Mouse (Mus musculus): Measurements from ENCODE around the gene Plce1. TPM values are rescaled to one million over a fixed set of nuclear protein-coding genes. Genes with fewer than 3 reads are reported as not detected.

The Plce1 gene
- polyA plus RNA-seq, 1 experiment from 2014 or later = 2.0 TPM

- no peak overlapping the region for H3K9ac ChIP-seq (replicated peaks; ENCODE audit: low read depth)
- no peak for TF ChIP-seq CTCF (IDR thresholded peaks at IDR 0.05)
- TF ChIP-seq EP300 (IDR thresholded peaks at IDR 0.05) = no peak
- H3K36me3 ChIP-seq (ENCODE audit: insufficient read depth, low read length) = no peaks in the 10 kb centered on the region
- no peak overlapping the region for H3K4me3 ChIP-seq (ENCODE audit: low read depth, low read length)
- no peak for ATAC-seq
- H3K4me1 ChIP-seq (ENCODE audit: insufficient read depth, low read depth, low read length) = 0 out of 2 replicates have a peak, but pooled peaks cover 2% of the 10 kb centered on the region
- H3K27me3 ChIP-seq (replicated peaks; ENCODE audit: insufficient read depth, low read length) = peaks cover 5% of the 10 kb centered on the region; the same call in 1 of the 2 replicates
- DNase-seq (ENCODE audit: low spot score) = no peak
- no peak overlapping the region for H3K27ac ChIP-seq (ENCODE audit: low read length)
- H3K4me2 ChIP-seq (replicated peaks; ENCODE audit: low read depth, low read length) = no peak overlapping the region
- no peaks in the 10 kb centered on the region for H3K9me3 ChIP-seq (ENCODE audit: low read length)
- WGBS = 39% methylated on average over 5 of the region's 5 CpGs
Measured at GRCm38 (mm10) chr19:38478286-38478685, 2.6 kb upstream of the Plce1 start.

- no peaks in the 10 kb centered on the region for H3K9me3 ChIP-seq (ENCODE audit: low read length)
- no peak overlapping the region for H3K4me2 ChIP-seq (replicated peaks; ENCODE audit: low read depth, low read length)
- ATAC-seq (peak; percentile 68), DNase-seq (ENCODE audit: low spot score) (peak; percentile 61)
- H3K27me3 ChIP-seq (replicated peaks; ENCODE audit: insufficient read depth, low read length) = peaks cover 5% of the 10 kb centered on the region; the same call in 1 of the 2 replicates
- no peaks in the 10 kb centered on the region for H3K36me3 ChIP-seq (ENCODE audit: insufficient read depth, low read length)
- H3K9ac ChIP-seq (replicated peaks; ENCODE audit: low read depth) = no peak overlapping the region
- TF ChIP-seq CTCF (IDR thresholded peaks at IDR 0.05) (peak; percentile 57), EP300 (IDR thresholded peaks at IDR 0.05) (no peak)
- H3K4me1 ChIP-seq (ENCODE audit: insufficient read depth, low read depth, low read length) = 0 out of 2 replicates have a peak, but pooled peaks cover 2% of the 10 kb centered on the region
- H3K27ac ChIP-seq (ENCODE audit: low read length) = no peak overlapping the region
- 28% methylated on average over 7 of the region's 7 CpGs for WGBS
- no peak overlapping the region for H3K4me3 ChIP-seq (ENCODE audit: low read depth, low read length)
Measured at GRCm38 (mm10) chr19:38478948-38479347, 2.0 kb upstream of the Plce1 start.

- 62% methylated on average over 5 of the region's 5 CpGs for WGBS
- no peaks in the 10 kb centered on the region for H3K36me3 ChIP-seq (ENCODE audit: insufficient read depth, low read length)
- no peak overlapping the region for H3K4me2 ChIP-seq (replicated peaks; ENCODE audit: low read depth, low read length)
- no peak overlapping the region for H3K27ac ChIP-seq (ENCODE audit: low read length)
- no peak overlapping the region for H3K9ac ChIP-seq (replicated peaks; ENCODE audit: low read depth)
- no peak for DNase-seq (ENCODE audit: low spot score)
- no peak overlapping the region for H3K4me3 ChIP-seq (ENCODE audit: low read depth, low read length)
- H3K27me3 ChIP-seq (replicated peaks; ENCODE audit: insufficient read depth, low read length) = peaks cover 5% of the 10 kb centered on the region; the same call in 1 of the 2 replicates
- no peaks in the 10 kb centered on the region for H3K9me3 ChIP-seq (ENCODE audit: low read length)
- no peak for ATAC-seq
- H3K4me1 ChIP-seq (ENCODE audit: insufficient read depth, low read depth, low read length) = 0 out of 2 replicates have a peak, but pooled peaks cover 2% of the 10 kb centered on the region
- TF ChIP-seq EP300 (IDR thresholded peaks at IDR 0.05) = no peak
- no peak for TF ChIP-seq CTCF (IDR thresholded peaks at IDR 0.05)
Measured at GRCm38 (mm10) chr19:38479473-38479872, 1.4 kb upstream of the Plce1 start.

- DNase-seq (ENCODE audit: low spot score) (no peak), ATAC-seq (no peak)
- no peak for TF ChIP-seq EP300 (IDR thresholded peaks at IDR 0.05)
- TF ChIP-seq CTCF (IDR thresholded peaks at IDR 0.05) = no peak
- Histone ChIP-seq H3K4me2 (replicated peaks; ENCODE audit: low read depth, low read length) (peak overlapping the region; percentile 92), H3K27me3 (replicated peaks; ENCODE audit: insufficient read depth, low read length) (peaks cover 5% of the 10 kb centered on the region; the same call in 1 of the 2 replicates), H3K4me3 (ENCODE audit: low read depth, low read length) (peak overlapping the region; percentile 57), H3K9me3 (ENCODE audit: low read length) (no peaks in the 10 kb centered on the region), H3K4me1 (ENCODE audit: insufficient read depth, low read depth, low read length) (0 out of 2 replicates have a peak, but pooled peaks cover 2% of the 10 kb centered on the region), H3K27ac (ENCODE audit: low read length) (no peak overlapping the region), H3K36me3 (ENCODE audit: insufficient read depth, low read length) (no peaks in the 10 kb centered on the region), H3K9ac (replicated peaks; ENCODE audit: low read depth) (no peak overlapping the region)
- 12% methylated on average over 12 of the region's 12 CpGs for WGBS
Measured at GRCm38 (mm10) chr19:38480156-38480720, 671 bp upstream of the Plce1 start.

- Histone ChIP-seq H3K27ac (ENCODE audit: low read length) (no peak overlapping the region), H3K36me3 (ENCODE audit: insufficient read depth, low read length) (no peaks in the 10 kb centered on the region), H3K4me2 (replicated peaks; ENCODE audit: low read depth, low read length) (peak overlapping the region; percentile 92), H3K9me3 (ENCODE audit: low read length) (no peaks in the 10 kb centered on the region), H3K27me3 (replicated peaks; ENCODE audit: insufficient read depth, low read length) (peaks cover 5% of the 10 kb centered on the region; the same call in 1 of the 2 replicates), H3K4me1 (ENCODE audit: insufficient read depth, low read depth, low read length) (no peaks in the 10 kb centered on the region), H3K4me3 (ENCODE audit: low read depth, low read length) (peak overlapping the region; percentile 57; the same call in 1 of the 2 replicates), H3K9ac (replicated peaks; ENCODE audit: low read depth) (no peak overlapping the region)
- 25% methylated on average over 8 of the region's 8 CpGs for WGBS
- TF ChIP-seq EP300 (IDR thresholded peaks at IDR 0.05) = no peak
- TF ChIP-seq CTCF (IDR thresholded peaks at IDR 0.05) = 0 out of 2 replicates have a peak, but pooled peaks have one; percentile 6
- no peak for ATAC-seq
- DNase-seq (ENCODE audit: low spot score) = no peak
Measured at GRCm38 (mm10) chr19:38481906-38482305, 997 bp downstream of the Plce1 start.

GRCm38 (mm10) chr19:38482406-38483181 is 1.7 kb downstream of the Plce1 start:
- DNase-seq (ENCODE audit: low spot score) = no peak
- Histone ChIP-seq H3K4me3 (ENCODE audit: low read depth, low read length) (no peak overlapping the region), H3K4me1 (ENCODE audit: insufficient read depth, low read depth, low read length) (no peaks in the 10 kb centered on the region), H3K36me3 (ENCODE audit: insufficient read depth, low read length) (no peaks in the 10 kb centered on the region), H3K4me2 (replicated peaks; ENCODE audit: low read depth, low read length) (no peak overlapping the region), H3K27ac (ENCODE audit: low read length) (no peak overlapping the region), H3K9ac (replicated peaks; ENCODE audit: low read depth) (no peak overlapping the region), H3K9me3 (ENCODE audit: low read length) (no peaks in the 10 kb centered on the region), H3K27me3 (replicated peaks; ENCODE audit: insufficient read depth, low read length) (peaks cover 5% of the 10 kb centered on the region; the same call in 1 of the 2 replicates)
- ATAC-seq = no peak
- TF ChIP-seq EP300 (IDR thresholded peaks at IDR 0.05) (no peak), CTCF (IDR thresholded peaks at IDR 0.05) (no peak)
- WGBS = 27% methylated on average over 19 of the region's 19 CpGs

Data from lung, postnatal 0 days (tissue).